Mouse (Mus musculus): ENCODE results near the gene Gm20388. TPM values are rescaled to one million over a fixed set of nuclear protein-coding genes. Genes with fewer than 3 reads are reported as not detected.
A peak's percentile ranks its signal among the peaks of the same experiment; 100 is the strongest.

Gm20388 gene
- total and polyA plus RNA-seq, 2 experiments from 2014 or later, result 51.3 TPM; not detected in 1

DNA sequence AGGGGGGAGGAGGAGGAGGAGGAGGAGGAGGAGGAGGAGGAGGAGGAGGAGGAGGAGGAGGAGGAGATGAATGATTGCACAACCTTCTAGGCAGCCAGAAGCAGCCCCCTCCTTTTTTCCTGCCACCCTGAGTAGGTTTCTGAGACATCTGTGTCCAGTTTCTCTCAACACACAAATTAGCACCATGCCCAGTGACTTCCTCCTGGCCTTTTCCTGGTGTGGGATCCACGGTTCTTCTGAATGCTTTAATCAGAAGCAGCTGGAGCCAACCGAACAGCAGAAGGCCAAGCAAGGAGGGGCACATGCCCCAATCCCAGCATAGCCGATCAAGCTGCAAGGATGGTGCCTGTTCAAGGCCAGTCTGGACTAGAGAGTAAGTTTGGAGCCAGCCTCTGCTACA is 3889.2 kb downstream of the Gm20388 start:
- no peaks in the 10 kb centered on the region for H3K9me3 ChIP-seq (ENCODE audit: low read length)
- H3K27me3 ChIP-seq (ENCODE audit: insufficient read depth, low read length), result no peaks in the 10 kb centered on the region
- H3K9ac ChIP-seq, result no peak overlapping the region
- DNase-seq (no peak), ATAC-seq (no peak)
- no peak overlapping the region for H3K4me3 ChIP-seq (ENCODE audit: low read depth, low read length)
- no peak overlapping the region for H3K27ac ChIP-seq (ENCODE audit: low read depth, low read length)
- no peaks in the 10 kb centered on the region for H3K4me1 ChIP-seq (ENCODE audit: insufficient read depth)
- H3K4me2 ChIP-seq (ENCODE audit: low read depth), result no peak overlapping the region
- WGBS, result 68% methylated on average over 3 of the region's 3 CpGs
- no peak for TF ChIP-seq CTCF (IDR thresholded peaks at IDR 0.05; ENCODE audit: low read depth)
- no peaks in the 10 kb centered on the region for H3K36me3 ChIP-seq (ENCODE audit: insufficient read depth)

DNA sequence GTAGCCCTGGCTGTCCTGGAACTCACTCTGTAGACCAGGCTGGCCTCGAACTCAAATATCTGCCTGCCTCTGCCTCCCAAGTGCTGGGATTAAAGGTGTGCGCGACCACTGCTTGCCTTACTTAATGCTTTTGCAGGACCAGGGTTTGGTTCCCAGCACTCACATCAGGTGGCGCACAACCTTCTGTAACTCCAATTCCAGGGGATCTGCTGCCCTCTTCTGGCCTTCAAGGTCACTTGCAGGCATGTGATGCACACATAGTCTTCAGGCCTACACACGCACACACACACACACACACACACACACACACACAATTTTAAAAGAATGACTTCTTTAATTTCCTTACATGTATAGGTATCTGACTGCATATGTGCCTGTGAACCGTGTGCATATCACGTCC is 3890.2 kb downstream of the Gm20388 start:
- H3K27me3 ChIP-seq (ENCODE audit: insufficient read depth, low read length), result no peaks in the 10 kb centered on the region
- H3K4me1 ChIP-seq (ENCODE audit: insufficient read depth), result 0 out of 2 replicates have a peak, but pooled peaks cover 3% of the 10 kb centered on the region
- H3K27ac ChIP-seq (ENCODE audit: low read depth, low read length), result no peak overlapping the region
- H3K9me3 ChIP-seq (ENCODE audit: low read length), result no peaks in the 10 kb centered on the region
- no peaks in the 10 kb centered on the region for H3K36me3 ChIP-seq (ENCODE audit: insufficient read depth)
- 94% methylated on average over 7 of the region's 7 CpGs for WGBS
- no peak overlapping the region for H3K4me3 ChIP-seq (ENCODE audit: low read depth, low read length)
- no peak for TF ChIP-seq CTCF (IDR thresholded peaks at IDR 0.05; ENCODE audit: low read depth)
- H3K4me2 ChIP-seq (ENCODE audit: low read depth), result no peak overlapping the region
- ATAC-seq, result no peak
- DNase-seq, result no peak
- H3K9ac ChIP-seq, result no peak overlapping the region

DNA sequence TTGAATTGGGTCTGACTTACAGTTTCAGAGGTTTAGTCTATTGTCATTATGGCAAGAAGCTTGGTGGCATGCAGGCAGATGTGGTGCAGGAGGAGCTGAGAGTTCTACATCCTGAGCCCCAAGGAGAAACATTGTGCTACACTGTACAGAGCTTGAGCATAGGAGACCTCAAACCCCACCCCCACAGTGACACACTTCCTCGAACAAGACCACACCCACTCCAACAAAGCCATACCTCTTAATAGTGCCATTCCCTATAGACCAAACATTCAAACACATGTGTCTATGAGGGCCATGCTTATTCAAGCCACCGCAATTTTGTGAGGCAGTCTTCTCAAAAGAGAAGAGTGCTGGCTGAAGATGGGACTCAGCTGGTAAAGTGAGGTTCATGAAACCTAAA is 3890.9 kb downstream of the Gm20388 start:
- H3K27ac ChIP-seq (ENCODE audit: low read depth, low read length), result no peak overlapping the region
- ATAC-seq (no peak), DNase-seq (no peak)
- no peaks in the 10 kb centered on the region for H3K27me3 ChIP-seq (ENCODE audit: insufficient read depth, low read length)
- 0 out of 2 replicates have a peak, but pooled peaks cover 3% of the 10 kb centered on the region for H3K4me1 ChIP-seq (ENCODE audit: insufficient read depth)
- no peaks in the 10 kb centered on the region for H3K36me3 ChIP-seq (ENCODE audit: insufficient read depth)
- WGBS, result 89% methylated on average over 2 of the region's 2 CpGs
- no peak for TF ChIP-seq CTCF (IDR thresholded peaks at IDR 0.05; ENCODE audit: low read depth)
- no peak overlapping the region for H3K9ac ChIP-seq
- no peaks in the 10 kb centered on the region for H3K9me3 ChIP-seq (ENCODE audit: low read length)
- no peak overlapping the region for H3K4me3 ChIP-seq (ENCODE audit: low read depth, low read length)
- no peak overlapping the region for H3K4me2 ChIP-seq (ENCODE audit: low read depth)

DNA sequence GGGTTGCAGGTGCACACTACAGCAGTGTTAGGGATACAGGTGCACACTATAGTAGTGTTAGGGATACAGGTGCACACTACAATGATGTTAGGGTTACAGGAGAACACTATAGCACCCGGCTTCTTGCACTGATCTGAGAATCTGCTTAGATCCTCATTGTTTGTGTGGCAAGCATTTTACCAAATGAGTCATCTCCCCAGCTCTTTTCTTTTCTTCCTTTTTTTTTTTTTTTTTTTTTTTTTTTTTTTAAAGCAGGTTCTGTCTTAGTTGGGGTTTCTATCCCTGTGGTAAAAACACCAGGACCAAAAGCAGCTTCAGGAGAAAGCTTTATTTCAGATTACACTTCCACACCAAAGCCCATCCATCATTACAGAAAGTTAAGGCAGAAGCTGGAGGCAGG is 3893.0 kb downstream of the Gm20388 start:
- H3K4me1 ChIP-seq (ENCODE audit: insufficient read depth), result peaks cover 19% of the 10 kb centered on the region
- no peak overlapping the region for H3K9ac ChIP-seq
- no peak for DNase-seq
- ATAC-seq, result no peak
- no peak overlapping the region for H3K4me3 ChIP-seq (ENCODE audit: low read depth, low read length)
- no peaks in the 10 kb centered on the region for H3K27me3 ChIP-seq (ENCODE audit: insufficient read depth, low read length)
- H3K36me3 ChIP-seq (ENCODE audit: insufficient read depth), result no peaks in the 10 kb centered on the region
- no peak overlapping the region for H3K27ac ChIP-seq (ENCODE audit: low read depth, low read length)
- 89% methylated on average over 1 of the region's 1 CpGs for WGBS
- no peak overlapping the region for H3K4me2 ChIP-seq (ENCODE audit: low read depth)
- no peak for TF ChIP-seq CTCF (IDR thresholded peaks at IDR 0.05; ENCODE audit: low read depth)
- H3K9me3 ChIP-seq (ENCODE audit: low read length), result no peaks in the 10 kb centered on the region

DNA sequence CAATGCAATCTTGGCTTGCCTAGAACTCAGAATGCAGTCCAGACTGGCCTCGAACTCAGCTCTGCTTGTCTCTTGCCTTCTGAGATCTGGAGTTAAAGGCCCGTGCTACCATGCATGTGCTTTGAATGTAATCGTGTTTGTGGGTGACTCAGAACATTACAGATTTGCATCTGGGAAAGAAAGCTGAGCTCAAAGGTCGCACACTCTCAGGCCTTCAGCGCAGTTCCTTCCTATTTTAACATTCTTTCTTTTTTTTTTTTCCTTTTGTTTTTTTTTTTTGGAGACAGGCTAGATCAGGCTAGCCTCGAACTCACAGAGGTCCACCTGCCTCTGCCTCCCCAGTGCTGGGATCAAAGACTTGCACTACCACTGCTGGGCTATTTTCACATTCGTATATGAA is 3893.9 kb downstream of the Gm20388 start:
- ATAC-seq (no peak), DNase-seq (no peak)
- no peak overlapping the region for H3K9ac ChIP-seq
- H3K4me3 ChIP-seq (ENCODE audit: low read depth, low read length), result no peak overlapping the region
- no peak overlapping the region for H3K4me2 ChIP-seq (ENCODE audit: low read depth)
- H3K4me1 ChIP-seq (ENCODE audit: insufficient read depth), result peaks cover 19% of the 10 kb centered on the region
- no peak overlapping the region for H3K27ac ChIP-seq (ENCODE audit: low read depth, low read length)
- H3K36me3 ChIP-seq (ENCODE audit: insufficient read depth), result no peaks in the 10 kb centered on the region
- 81% methylated on average over 7 of the region's 7 CpGs for WGBS
- no peak for TF ChIP-seq CTCF (IDR thresholded peaks at IDR 0.05; ENCODE audit: low read depth)
- no peaks in the 10 kb centered on the region for H3K27me3 ChIP-seq (ENCODE audit: insufficient read depth, low read length)
- no peaks in the 10 kb centered on the region for H3K9me3 ChIP-seq (ENCODE audit: low read length)

DNA sequence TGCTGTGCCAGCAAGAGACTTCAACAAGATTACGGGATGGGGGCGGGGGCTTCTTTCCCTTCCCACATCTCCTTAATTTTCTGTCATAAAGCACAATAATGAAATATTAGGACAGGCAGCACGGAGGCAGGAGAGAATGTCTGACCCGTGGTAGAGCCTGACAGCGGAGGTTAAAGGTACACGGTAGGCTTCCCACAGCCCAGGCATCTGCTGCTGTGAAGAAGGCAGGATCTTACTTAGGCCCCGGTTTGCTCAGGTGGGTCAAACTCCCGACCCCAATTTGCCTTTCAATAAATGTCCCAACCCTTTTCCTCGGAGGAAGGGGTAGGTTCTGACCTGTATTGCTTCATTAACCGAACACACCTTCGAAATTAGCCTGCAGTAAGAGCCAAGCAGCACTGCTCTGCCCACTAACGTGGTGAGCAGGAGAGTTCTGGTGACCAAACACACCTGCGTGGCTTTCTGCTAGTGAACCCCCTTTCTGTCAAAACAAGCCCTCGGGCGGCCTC is 3894.6 kb downstream of the Gm20388 start:
- H3K4me2 ChIP-seq (ENCODE audit: low read depth), result peak overlapping the region; percentile 70
- peak overlapping the region; percentile 78 for H3K27ac ChIP-seq (ENCODE audit: low read depth, low read length)
- no peaks in the 10 kb centered on the region for H3K27me3 ChIP-seq (ENCODE audit: insufficient read depth, low read length)
- peak overlapping the region; percentile 63 for H3K4me3 ChIP-seq (ENCODE audit: low read depth, low read length)
- TF ChIP-seq CTCF (IDR thresholded peaks at IDR 0.05; ENCODE audit: low read depth), result no peak
- H3K4me1 ChIP-seq (ENCODE audit: insufficient read depth), result peaks cover 19% of the 10 kb centered on the region
- H3K9ac ChIP-seq, result peak overlapping the region; percentile 83
- 14% methylated on average over 15 of the region's 15 CpGs for WGBS
- no peaks in the 10 kb centered on the region for H3K36me3 ChIP-seq (ENCODE audit: insufficient read depth)
- DNase-seq (no peak), ATAC-seq (no peak; the same call in 1 of the 2 replicates)
- no peaks in the 10 kb centered on the region for H3K9me3 ChIP-seq (ENCODE audit: low read length)

DNA sequence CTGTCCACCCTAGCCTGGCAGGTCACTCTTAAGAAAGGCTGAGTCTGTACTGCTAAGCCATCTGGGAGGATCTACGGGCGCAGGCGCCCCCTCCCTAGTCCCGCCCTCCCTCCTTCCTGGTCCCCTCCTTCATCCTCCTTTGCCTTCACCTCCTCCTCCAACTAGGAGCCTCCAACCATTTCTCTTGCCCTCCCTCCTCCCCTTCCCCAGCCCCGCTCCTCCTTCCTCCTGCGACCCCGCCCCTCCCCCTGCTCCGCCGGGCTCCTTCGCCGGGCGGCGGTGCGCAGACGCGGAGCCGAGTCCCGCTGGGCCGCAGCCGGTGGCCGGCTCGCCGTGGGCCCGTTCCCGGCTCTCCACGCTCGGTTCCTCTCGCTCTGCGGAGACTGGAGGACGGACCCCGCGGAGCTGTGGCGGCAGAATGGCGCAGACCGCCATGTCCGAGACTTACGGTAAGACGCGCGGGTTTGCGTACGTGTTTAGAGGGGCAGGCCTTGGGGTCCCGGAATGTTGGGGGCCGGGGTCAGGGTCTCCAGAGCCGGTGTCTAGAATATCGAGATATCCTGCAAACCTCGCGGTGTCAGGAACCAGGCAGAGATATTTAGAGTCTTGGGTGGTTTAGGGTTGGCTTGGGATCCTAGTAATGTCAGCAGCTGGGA is 3895.2 kb downstream of the Gm20388 start, which contains the start of gene Rab4a:
TSS of gene Rab4a (plus strand) at position 268 of the 656 bp plus-strand sequence.
- H3K9me3 ChIP-seq (ENCODE audit: low read length), result no peaks in the 10 kb centered on the region
- H3K9ac ChIP-seq, result peak within 1 kb of the TSS; percentile 83
- 0 out of 2 replicates have a peak, but pooled peaks have one; percentile 1 for TF ChIP-seq CTCF (IDR thresholded peaks at IDR 0.05; ENCODE audit: low read depth)
- no peaks in the 10 kb centered on the region for H3K27me3 ChIP-seq (ENCODE audit: insufficient read depth, low read length)
- peak; percentile 90 for ATAC-seq
- H3K4me3 ChIP-seq (ENCODE audit: low read depth, low read length), result peak within 1 kb of the TSS; percentile 63
- DNase-seq, result peak; percentile 92
- 1% methylated on average over 45 of the region's 48 CpGs for WGBS
- peak within 1 kb of the TSS; percentile 70 for H3K4me2 ChIP-seq (ENCODE audit: low read depth)
- H3K36me3 ChIP-seq (ENCODE audit: insufficient read depth), result no peaks in the 10 kb centered on the region
- peak within 1 kb of the TSS; percentile 78 for H3K27ac ChIP-seq (ENCODE audit: low read depth, low read length)
- H3K4me1 ChIP-seq (ENCODE audit: insufficient read depth), result peaks cover 19% of the 10 kb centered on the region

All from forebrain, postnatal 0 days (tissue).